ENCODE assay signal across 8 mouse cellular contexts in genomic region chr19:9980258-9980657, GRCm38 (mm10). TPM values are rescaled to one million over a fixed set of nuclear protein-coding genes. Genes with fewer than 3 reads are reported as not detected.
DNase-seq lines count a peak whose midpoint lies in the region; ATAC-seq and TF ChIP-seq lines count a peak whose summit lies in the region.

TSS of gene Fth1 (plus strand) at chr19:9980598.

- no peaks in the 10 kb centered on the region for H3K9me3 ChIP-seq in forebrain, embryonic 16.5 days (ENCODE audit: control insufficient read depth, low read length)
- no peaks in the 10 kb centered on the region for H3K9me3 ChIP-seq in hindbrain, embryonic 14.5 days (ENCODE audit: control insufficient read depth, low read length)
- no peaks in the 10 kb centered on the region for H3K9me3 ChIP-seq in liver, embryonic 16.5 days (replicated peaks; ENCODE audit: control insufficient read depth, low read length)

- POLR2A ChIA-PET in Patski (lab: Charles Lee) = no interaction called here

- no peak within 1 kb of the TSS for H3K9ac ChIP-seq in forebrain, embryonic 16.5 days (replicated peaks; ENCODE audit: low read depth, low read length)
- H3K9ac ChIP-seq in hindbrain, embryonic 14.5 days = 0 out of 2 replicates have a peak within 1 kb of the TSS, but pooled peaks have one; percentile 72
- H3K9ac ChIP-seq in liver, embryonic 16.5 days (ENCODE audit: low read depth, low read length) = peak within 1 kb of the TSS; percentile 76

- peaks cover 2% of the 10 kb centered on the region for H3K36me3 ChIP-seq in forebrain, embryonic 16.5 days (ENCODE audit: control insufficient read depth, insufficient read depth)
- peaks cover 14% of the 10 kb centered on the region for H3K36me3 ChIP-seq in hindbrain, embryonic 14.5 days (replicated peaks; ENCODE audit: control insufficient read depth, insufficient read depth)
- peaks cover 18% of the 10 kb centered on the region for H3K36me3 ChIP-seq in liver, embryonic 16.5 days (ENCODE audit: control insufficient read depth, insufficient read depth)

- WGBS in forebrain, embryonic 16.5 days = 89% methylated on average over 4 of the region's 4 CpGs
- WGBS in hindbrain, embryonic 14.5 days = 90% methylated on average over 4 of the region's 4 CpGs
- WGBS in liver, embryonic 16.5 days (ENCODE audit: insufficient replicate concordance) = 64% methylated on average over 4 of the region's 4 CpGs

- peaks cover 21% of the 10 kb centered on the region for H3K4me1 ChIP-seq in forebrain, embryonic 16.5 days (replicated peaks; ENCODE audit: control insufficient read depth, insufficient read depth, low read length)
- peaks cover 18% of the 10 kb centered on the region for H3K4me1 ChIP-seq in hindbrain, embryonic 14.5 days (replicated peaks; ENCODE audit: control insufficient read depth, insufficient read depth, low read length)
- H3K4me1 ChIP-seq in liver, embryonic 16.5 days (ENCODE audit: control insufficient read depth, low read depth, low read length) = peaks cover 51% of the 10 kb centered on the region

- CTCF ChIA-PET in Patski (lab: Charles Lee) = interaction anchor here (1.2 to 4.7 kb wide), 3 partner anchors 10 to 68 kb away, joined by 4 to 19 read pairs (median 17); no protein-coding TSS in a partner anchor

- H3K27me3 ChIP-seq in Patski = no peaks in the 10 kb centered on the region
- no peaks in the 10 kb centered on the region for H3K27me3 ChIP-seq in forebrain, embryonic 16.5 days (replicated peaks; ENCODE audit: control insufficient read depth, insufficient read depth, low read length)
- no peaks in the 10 kb centered on the region for H3K27me3 ChIP-seq in hindbrain, embryonic 14.5 days (ENCODE audit: control insufficient read depth, insufficient read depth, low read length)
- H3K27me3 ChIP-seq in liver, embryonic 16.5 days (ENCODE audit: control insufficient read depth, insufficient read depth, low read depth, low read length) = no peaks in the 10 kb centered on the region

- H3K27ac ChIP-seq in forebrain, embryonic 16.5 days (ENCODE audit: low read length) = no peak within 1 kb of the TSS
- H3K27ac ChIP-seq in hindbrain, embryonic 14.5 days = no peak within 1 kb of the TSS; the same call in 1 of the 2 replicates
- H3K27ac ChIP-seq in liver, embryonic 16.5 days (ENCODE audit: low read length) = peak within 1 kb of the TSS; percentile 94

- no peak for DNase-seq in adrenal gland, adult 18-20 months (ENCODE audit: low spot score in 2 of 2)
- no peak for DNase-seq in adrenal gland, adult (ENCODE audit: inconsistent age in 2 of 2, low spot score in 1 of 2)
- DNase-seq in Patski (ENCODE audit: low read depth, low spot score) = no peak
- DNase-seq in hindbrain, embryonic 14.5 days (ENCODE audit: low spot score) = no peak
- DNase-seq in right cerebral cortex, postnatal 10 days (ENCODE audit: low spot score in 2 of 2) = no peak
- no peak for DNase-seq in spleen, postnatal 14 days (ENCODE audit: low spot score in 2 of 2)

- H3K4me2 ChIP-seq in forebrain, embryonic 16.5 days (ENCODE audit: low read length) = no peak within 1 kb of the TSS
- peak within 1 kb of the TSS; percentile 91; the same call in 1 of the 2 replicates for H3K4me2 ChIP-seq in hindbrain, embryonic 14.5 days (replicated peaks)
- H3K4me2 ChIP-seq in liver, embryonic 16.5 days (ENCODE audit: low read depth, low read length) = peak within 1 kb of the TSS; percentile 81

- in situ Hi-C loops in Patski (cut with MboI; ENCODE audit: low pct_unique_long_range_greater_than_20kb) = no loop called here

- no peak for TF ChIP-seq CTCF in Patski (IDR thresholded peaks at IDR 0.05)

- no peak for ATAC-seq in Patski
- ATAC-seq in forebrain, embryonic 16.5 days = no peak
- ATAC-seq in hindbrain, embryonic 14.5 days (ENCODE audit: low FRiP score) = no peak
- no peak for ATAC-seq in liver, embryonic 16.5 days (ENCODE audit: low read depth)

- H3K4me3 ChIP-seq in forebrain, embryonic 16.5 days (replicated peaks; ENCODE audit: low read length) = no peak within 1 kb of the TSS
- H3K4me3 ChIP-seq in hindbrain, embryonic 14.5 days (replicated peaks; ENCODE audit: low read length) = no peak within 1 kb of the TSS
- H3K4me3 ChIP-seq in liver, embryonic 16.5 days (ENCODE audit: low read depth, low read length) = no peak within 1 kb of the TSS

RNA-seq across cellular contexts. Expression of gene Fth1, which starts in this region (rescaled TPM):
- 1,000 to 10,000 TPM; 3,118 to 4,182 TPM for total RNA-seq in adrenal gland, adult 18-20 months (2021)
- polyA plus RNA-seq in Patski (2021) = 2,141 TPM
- 1,497 and 1,681 TPM in 2 replicates for polyA plus RNA-seq in forebrain, embryonic 16.5 days (2015; fragmentation: Nextera tagmentation; extraction: Ambion mirVana)
- polyA plus RNA-seq in hindbrain, embryonic 14.5 days (2014; fragmentation: Nextera tagmentation; extraction: Ambion mirVana) = 1,735 and 1,844 TPM in 2 replicates
- 3,514 and 3,691 TPM in 2 replicates for polyA plus RNA-seq in liver, embryonic 16.5 days (2015; fragmentation: Nextera tagmentation; extraction: Ambion mirVana)
